Mouse (Mus musculus) stomach, postnatal 0 days (tissue): ENCODE data around the gene Lpp. TPM values are rescaled to one million over a fixed set of nuclear protein-coding genes. Genes with fewer than 3 reads are reported as not detected.
A peak's percentile ranks its signal among the peaks of the same experiment; 100 is the strongest.

Experiments used
- ATAC-seq: fragments of 200-750 bp; cut with Nextera tagmentation; 2 replicates; pipeline ENCODE4 v1.8.0; 2017; ENCODE audit not compliant: low FRiP score, low TSS enrichment
- DNase-seq: peaks from one replicate; pipeline ENCODE4 v3.0.0-alpha.2; 2016; ENCODE audit warnings: low spot score
- H3K27ac ChIP-seq: fragments of 300-500 bp; sonication (generic); replicated peaks from 2 replicates; pipeline ENCODE4 v1.5.1; 2014; ENCODE audit warnings: mild to moderate bottlenecking, control low read depth
- H3K27me3 ChIP-seq: fragments of 300-500 bp; sonication (generic); 2 replicates; pipeline ENCODE4 v1.6.1; 2014; ENCODE audit warnings: low read length; ENCODE audit not compliant: control insufficient read depth, insufficient read depth
- H3K36me3 ChIP-seq: fragments of 300-500 bp; sonication (generic); 2 replicates; pipeline ENCODE4 v1.6.1; 2014; ENCODE audit warnings: low read length, mixed read lengths; ENCODE audit not compliant: control insufficient read depth, insufficient read depth
- H3K4me1 ChIP-seq: fragments of 300-500 bp; sonication (generic); replicated peaks from 2 replicates; pipeline ENCODE4 v1.6.1; 2014; ENCODE audit warnings: antibody characterized with exemption; ENCODE audit not compliant: control insufficient read depth, insufficient read depth
- H3K4me2 ChIP-seq: fragments of 300-500 bp; sonication (generic); replicated peaks from 2 replicates; pipeline ENCODE4 v1.6.1; 2014; ENCODE audit warnings: low read depth, mild to moderate bottlenecking, control low read depth, moderate library complexity
- H3K4me3 ChIP-seq: fragments of 300-500 bp; sonication (generic); 2 replicates; pipeline ENCODE4 v1.5.1; 2014; ENCODE audit warnings: low read depth, low read length, control low read depth
- H3K9ac ChIP-seq: fragments of 300-500 bp; sonication (generic); 2 replicates; pipeline ENCODE4 v1.6.1; 2014; ENCODE audit warnings: mild to moderate bottlenecking, low read length, control low read depth, mixed read lengths
- H3K9me3 ChIP-seq: fragments of 300-500 bp; sonication (generic); 2 replicates; pipeline ENCODE4 v1.6.1; 2016; ENCODE audit warnings: low read length; ENCODE audit not compliant: control insufficient read depth
- CTCF ChIP-seq: IDR thresholded peaks from 2 replicates; pipeline ENCODE4 v1.5.1; 2016; ENCODE audit warnings: antibody characterized with exemption, low read depth, mild to moderate bottlenecking, moderate library complexity
- EP300 ChIP-seq: optimal IDR thresholded peaks from 2 replicates; pipeline ENCODE3; 2016; ENCODE audit warnings: antibody characterized with exemption
- WGBS: fragments of 180-500 bp; shearing (Covaris S2); extraction: QIAGEN DNeasy Blood & Tissue Kit; methylation state at CpG from one replicate; pipeline ENCODE4 v1.1.7; 2014; 5-methylcytosine and 5-hydroxymethylcytosine counted together
- polyA plus RNA-seq: library from polyadenylated mRNA; unstranded; fragments of >200 nt; fragmentation: Nextera tagmentation; extraction: Ambion mirVana; gene quantifications from 2 replicates; pipeline ENCODE4 v1.2.1, GENCODE M21; 2015

The Lpp gene
- polyA plus RNA-seq, 1 experiment from 2014 or later = 51.3 TPM

DNA sequence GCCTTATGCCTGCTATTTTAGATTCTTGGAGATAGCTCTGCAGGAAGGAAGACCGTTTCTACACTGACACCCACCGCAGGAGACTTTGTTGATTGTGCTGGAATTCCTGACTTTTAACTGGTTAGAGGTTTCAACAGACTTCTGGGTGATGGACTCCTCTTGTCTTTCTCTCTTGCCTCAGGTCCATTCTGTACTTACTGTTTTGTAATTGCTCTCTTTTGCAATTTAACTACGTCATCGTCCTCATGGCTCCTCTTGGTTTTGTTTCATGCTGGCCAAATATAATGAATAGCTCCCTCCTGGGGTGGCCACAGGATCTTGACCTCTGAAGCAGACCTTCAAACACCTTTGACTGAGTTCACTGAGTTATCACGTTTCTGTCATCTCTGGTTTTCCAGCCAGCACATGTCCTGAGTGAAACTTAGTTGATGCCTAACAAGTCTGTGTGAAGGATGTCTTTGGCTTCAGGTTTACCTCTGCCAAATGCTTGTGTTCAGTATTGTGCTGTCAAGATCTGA, 27.4 kb downstream of the Lpp start:
- no peak for TF ChIP-seq EP300
- no peak for TF ChIP-seq CTCF
- no peak overlapping the region for H3K4me3 ChIP-seq
- ATAC-seq (no peak), DNase-seq (no peak)
- WGBS = 60% methylated on average over 5 of the region's 5 CpGs
- no peak overlapping the region for H3K27ac ChIP-seq
- no peak overlapping the region for H3K4me2 ChIP-seq
- H3K36me3 ChIP-seq = peaks cover 4% of the 10 kb centered on the region
- 0 out of 2 replicates have a peak, but pooled peaks cover 2% of the 10 kb centered on the region for H3K4me1 ChIP-seq
- no peaks in the 10 kb centered on the region for H3K9me3 ChIP-seq
- H3K27me3 ChIP-seq = no peaks in the 10 kb centered on the region
- H3K9ac ChIP-seq = no peak overlapping the region

- no peak overlapping the region for H3K4me2 ChIP-seq
- TF ChIP-seq CTCF = no peak
- TF ChIP-seq EP300 = no peak
These were observed 28.5 kb downstream of the Lpp start for GRCm38 (mm10) chr16:24421687-24422418.

DNA sequence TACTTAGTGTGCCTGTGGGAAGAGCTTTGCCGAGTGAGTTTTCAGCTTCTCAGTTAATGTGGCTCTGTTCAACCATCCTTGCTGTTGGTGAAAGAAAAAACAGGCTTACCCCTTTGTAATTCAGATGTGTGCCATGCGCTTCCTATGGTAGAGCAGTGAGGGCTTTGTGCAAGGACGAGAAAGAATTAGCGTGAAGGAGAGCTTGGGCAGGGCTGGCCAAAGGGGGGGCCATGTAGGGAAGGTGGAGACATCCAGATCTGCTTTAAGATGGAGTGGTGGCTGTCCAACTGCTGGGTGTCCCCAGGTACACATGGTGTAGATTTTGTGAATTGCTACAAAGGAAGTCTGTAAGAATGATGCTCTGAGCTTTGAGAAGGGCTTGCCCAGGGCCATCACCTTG, 29.9 kb downstream of the Lpp start:
- Histone ChIP-seq H3K9me3 (no peaks in the 10 kb centered on the region), H3K4me1 (peaks cover 2% of the 10 kb centered on the region; the same call in 1 of the 2 replicates), H3K27ac (no peak overlapping the region), H3K27me3 (no peaks in the 10 kb centered on the region), H3K4me3 (no peak overlapping the region), H3K36me3 (no peaks in the 10 kb centered on the region), H3K4me2 (no peak overlapping the region), H3K9ac (no peak overlapping the region)
- no peak for ATAC-seq
- no peak for TF ChIP-seq EP300
- TF ChIP-seq CTCF = no peak
- no peak for DNase-seq
- 70% methylated on average over 4 of the region's 4 CpGs for WGBS

More at GRCm38 (mm10) chr16:24421687-24422418, 28.5 kb downstream of the Lpp start:
- Histone ChIP-seq H3K27me3 (no peaks in the 10 kb centered on the region), H3K9ac (no peak overlapping the region), H3K36me3 (no peaks in the 10 kb centered on the region), H3K4me3 (no peak overlapping the region), H3K27ac (no peak overlapping the region), H3K9me3 (no peaks in the 10 kb centered on the region), H3K4me1 (0 out of 2 replicates have a peak, but pooled peaks cover 2% of the 10 kb centered on the region)
- DNase-seq (no peak), ATAC-seq (no peak)
- 87% methylated on average over 4 of the region's 4 CpGs for WGBS

GRCm38 (mm10) chr16:24423751-24424150, 30.4 kb downstream of the Lpp start:
- Histone ChIP-seq H3K27me3 (no peaks in the 10 kb centered on the region), H3K4me1 (peaks cover 2% of the 10 kb centered on the region; the same call in 1 of the 2 replicates), H3K36me3 (no peaks in the 10 kb centered on the region), H3K9ac (no peak overlapping the region), H3K9me3 (no peaks in the 10 kb centered on the region), H3K4me3 (no peak overlapping the region), H3K27ac (peak overlapping the region; percentile 30; the same call in 1 of the 2 replicates), H3K4me2 (no peak overlapping the region)
- no peak for DNase-seq
- TF ChIP-seq CTCF (no peak), EP300 (no peak)
- 71% methylated on average over 4 of the region's 4 CpGs for WGBS
- no peak for ATAC-seq

DNA sequence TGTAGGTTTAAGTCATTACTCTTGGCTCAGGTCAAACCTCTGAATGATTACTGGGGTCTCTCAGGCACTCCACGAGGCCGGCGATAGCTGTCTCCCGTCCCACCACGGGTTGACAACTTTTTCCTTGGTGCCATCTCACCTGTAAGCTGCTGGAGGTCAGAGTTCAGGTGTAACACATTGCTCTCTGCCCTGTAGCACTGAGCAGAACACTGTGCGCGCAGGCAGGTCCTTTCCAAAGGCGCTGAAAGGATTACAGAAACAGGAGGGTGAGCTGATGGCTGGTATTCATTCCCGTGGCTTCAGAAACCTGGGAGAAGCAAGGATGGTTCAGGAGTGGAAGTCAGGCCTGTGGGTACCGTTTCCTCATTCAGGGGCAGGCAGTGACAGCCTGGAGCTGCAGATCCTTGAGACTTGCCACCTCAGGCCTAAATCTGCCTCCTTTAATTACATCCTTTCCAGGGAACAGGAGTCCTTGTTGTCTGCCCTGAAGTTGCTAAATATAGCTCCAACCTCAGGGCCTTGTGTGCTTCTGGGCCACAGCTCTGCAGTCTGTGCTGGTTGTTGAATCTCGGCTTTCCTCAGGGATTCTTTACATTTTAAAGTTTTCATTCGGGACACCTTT, 31.2 kb downstream of the Lpp start:
- no peak for ATAC-seq
- Histone ChIP-seq H3K27me3 (no peaks in the 10 kb centered on the region), H3K36me3 (no peaks in the 10 kb centered on the region), H3K9ac (peak overlapping the region; percentile 18; the same call in 1 of the 2 replicates), H3K4me3 (no peak overlapping the region), H3K27ac (peak overlapping the region; percentile 45; the same call in 1 of the 2 replicates), H3K4me2 (no peak overlapping the region), H3K9me3 (no peaks in the 10 kb centered on the region), H3K4me1 (peaks cover 2% of the 10 kb centered on the region; the same call in 1 of the 2 replicates)
- 63% methylated on average over 12 of the region's 12 CpGs for WGBS
- TF ChIP-seq CTCF = no peak
- TF ChIP-seq EP300 = no peak
- no peak for DNase-seq
